Mouse (Mus musculus) ES-E14 (cell line): ENCODE results near the gene Smad1. TPM values are rescaled to one million over a fixed set of nuclear protein-coding genes. Genes with fewer than 3 reads are reported as not detected.
A peak's percentile ranks its signal among the peaks of the same experiment; 100 is the strongest.

Experiments used
- DNase-seq: peaks from one replicate; pipeline ENCODE4 v3.0.0-alpha.2; 2013; ENCODE audit warnings: low read depth, low spot score
- H3K27ac ChIP-seq: 2 replicates; pipeline ENCODE4 v1.5.1; 2012; ENCODE audit warnings: low read depth, mild to moderate bottlenecking, low read length, moderate library complexity, mixed read lengths; ENCODE audit not compliant: poor library complexity, insufficient read depth, severe bottlenecking
- H3K36me3 ChIP-seq: 2 replicates; pipeline ENCODE4 v1.6.1; 2012; ENCODE audit warnings: mild to moderate bottlenecking, low read length, moderate library complexity, mixed read lengths; ENCODE audit not compliant: control insufficient read depth, poor library complexity, insufficient read depth, severe bottlenecking
- H3K4me1 ChIP-seq, 2 experiments: fragments of 150-350 bp in 1 of 2; sonication (generic) in 1 of 2; 2 replicates each; pipeline ENCODE4 v1.6.1; 2012; ENCODE audit warnings: low read length in 2 of 2, mild to moderate bottlenecking in 1 of 2, mixed read lengths in 1 of 2; ENCODE audit not compliant: control insufficient read depth in 2 of 2, insufficient read depth in 2 of 2, poor library complexity in 1 of 2
- H3K4me3 ChIP-seq, 2 experiments: fragments of 150-350 bp in 1 of 2; sonication (generic) in 1 of 2; 2 replicates each; pipeline ENCODE4 v1.5.1; 2012; ENCODE audit warnings: low read length in 2 of 2, low read depth in 1 of 2, mild to moderate bottlenecking in 1 of 2, mixed read lengths in 1 of 2; ENCODE audit not compliant: insufficient read depth in 1 of 2, poor library complexity in 1 of 2, severe bottlenecking in 1 of 2
- H3K9ac ChIP-seq: 2 replicates; pipeline ENCODE4 v1.6.1; 2012; ENCODE audit warnings: low read depth, mild to moderate bottlenecking, low read length, mixed read lengths; ENCODE audit not compliant: poor library complexity, insufficient read depth, severe bottlenecking
- H3K9me3 ChIP-seq: fragments of 150-350 bp; sonication (generic); 2 replicates; pipeline ENCODE4 v1.6.1; 2012; ENCODE audit warnings: low read depth, mild to moderate bottlenecking, low read length; ENCODE audit not compliant: control insufficient read depth, insufficient read depth
- CHD2 ChIP-seq: IDR thresholded peaks from 2 replicates; pipeline ENCODE4 v1.6.1; 2014; ENCODE audit warnings: mild to moderate bottlenecking, low read depth, low read length, inconsistent platforms
- HCFC1 ChIP-seq: IDR thresholded peaks from 2 replicates; pipeline ENCODE4 v1.6.1; 2012; ENCODE audit warnings: low read length, inconsistent platforms, borderline replicate concordance; ENCODE audit not compliant: insufficient read depth
- MAFK ChIP-seq: IDR thresholded peaks from 2 replicates; pipeline ENCODE4 v1.6.1; 2014; ENCODE audit warnings: mild to moderate bottlenecking, low read depth, low read length, inconsistent platforms; ENCODE audit not compliant: insufficient read depth
- ZC3H11A ChIP-seq: IDR thresholded peaks from 2 replicates; pipeline ENCODE4 v1.6.1; 2012; ENCODE audit warnings: low read depth, mild to moderate bottlenecking, inconsistent platforms, low read length, borderline replicate concordance
- ZNF384 ChIP-seq: IDR thresholded peaks from 2 replicates; pipeline ENCODE4 v1.6.1; 2012; ENCODE audit warnings: low read depth, low read length, inconsistent platforms
- in situ Hi-C, 2 experiments: fragments of 600-800 bp; cut with MboI; formaldehyde crosslinking; loops; one replicate each; pipeline ENCODE4 v1.15.1; 2025; ENCODE audit warnings: low sequenced_read_pairs in 2 of 2, inconsistent platforms in 1 of 2; ENCODE audit not compliant: unreplicated experiment in 2 of 2
- total RNA-seq: library from RNA; depleted of rRNA; stranded (reverse); fragments of 300-350 nt; gene quantifications from 2 replicates; pipeline ENCODE4 v1.2.3, GENCODE M21; 2012; rRNA removed

Gene Smad1
- total RNA-seq, result 6.4 and 9.4 TPM in 2 replicates

DNA sequence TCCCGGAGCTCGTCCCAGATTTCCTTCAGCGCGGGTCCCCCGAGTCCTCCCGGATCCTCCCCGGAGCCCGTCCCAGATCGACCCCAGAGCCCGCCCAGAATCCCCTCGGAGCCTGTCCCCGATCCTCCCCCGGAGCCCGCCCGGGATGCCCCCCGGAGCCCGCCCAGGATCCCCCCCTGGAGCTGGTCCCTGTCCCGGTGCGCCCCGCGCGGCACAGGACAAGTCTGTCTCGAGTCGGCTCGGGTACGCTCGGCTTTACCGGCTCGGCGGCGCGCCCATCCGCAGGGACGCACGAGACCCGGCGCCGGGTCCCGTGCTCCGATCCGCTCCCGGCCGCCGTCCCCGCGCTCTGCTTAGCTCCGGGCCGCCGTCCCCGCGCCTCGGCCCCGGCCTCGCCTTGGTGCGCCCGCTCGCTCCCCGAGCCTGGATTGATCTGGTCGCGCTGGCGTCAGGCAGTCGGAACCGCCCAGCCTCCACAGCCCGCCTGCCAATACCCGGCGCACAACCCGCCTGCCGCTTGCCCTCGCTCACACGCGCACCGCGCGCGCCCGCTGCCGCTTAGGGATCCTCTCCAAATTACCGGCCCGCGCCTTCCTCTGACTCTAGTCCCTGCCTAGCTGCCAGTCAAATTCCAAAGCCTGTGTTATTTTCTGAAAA lies at the start of gene Smad1:
Smad1 (minus strand) TSS at position 525 of the 657 bp plus-strand sequence.
- TF ChIP-seq ZC3H11A (no peak), ZNF384 (no peak), MAFK (no peak), HCFC1 (no peak), CHD2 (no peak)
- H3K9me3 ChIP-seq, result no peaks in the 10 kb centered on the region
- H3K4me1 ChIP-seq, result no peaks in the 10 kb centered on the region; a peak in 1 of 4 replicates
- no peaks in the 10 kb centered on the region for H3K36me3 ChIP-seq
- DNase-seq, result peak; percentile 80
- H3K27ac ChIP-seq, result peak within 1 kb of the TSS; percentile 4
- in situ Hi-C loops, result no loop called here
- H3K9ac ChIP-seq, result peak within 1 kb of the TSS; percentile 79
- peak within 1 kb of the TSS; percentile 99 to 100 for H3K4me3 ChIP-seq

DNA sequence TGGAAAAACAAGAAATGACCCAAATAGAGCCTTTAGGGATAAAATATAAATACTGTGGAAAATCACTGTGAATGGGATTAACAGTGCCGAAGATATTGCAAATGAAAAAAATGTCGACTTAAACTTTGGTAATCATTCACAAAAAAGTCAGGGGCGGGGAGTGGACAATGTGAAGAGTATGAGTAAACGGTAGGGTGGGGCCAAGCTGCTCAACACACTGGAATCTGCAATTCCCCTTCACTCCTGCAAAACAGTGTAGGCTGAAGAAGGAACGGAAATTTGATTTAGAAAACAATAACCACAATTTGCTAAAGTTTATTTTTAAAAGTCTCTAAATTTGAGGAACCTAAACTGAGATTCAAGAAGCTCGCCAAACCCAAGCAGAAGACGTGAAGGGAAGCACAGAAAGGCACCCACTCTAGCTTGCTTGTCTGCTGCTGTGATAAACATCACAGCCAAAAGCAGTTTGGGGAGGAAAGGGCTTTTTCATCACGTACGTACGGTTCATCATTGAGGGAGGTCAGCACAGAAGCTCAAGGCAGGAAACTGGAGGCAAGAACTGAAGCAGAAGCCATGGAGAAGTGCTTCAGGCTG lies 48.0 kb upstream of the Smad1 start:
- TF ChIP-seq ZC3H11A, result no peak
- no peak for TF ChIP-seq CHD2
- no peak for TF ChIP-seq HCFC1
- TF ChIP-seq MAFK, result no peak
- TF ChIP-seq ZNF384, result no peak

DNA sequence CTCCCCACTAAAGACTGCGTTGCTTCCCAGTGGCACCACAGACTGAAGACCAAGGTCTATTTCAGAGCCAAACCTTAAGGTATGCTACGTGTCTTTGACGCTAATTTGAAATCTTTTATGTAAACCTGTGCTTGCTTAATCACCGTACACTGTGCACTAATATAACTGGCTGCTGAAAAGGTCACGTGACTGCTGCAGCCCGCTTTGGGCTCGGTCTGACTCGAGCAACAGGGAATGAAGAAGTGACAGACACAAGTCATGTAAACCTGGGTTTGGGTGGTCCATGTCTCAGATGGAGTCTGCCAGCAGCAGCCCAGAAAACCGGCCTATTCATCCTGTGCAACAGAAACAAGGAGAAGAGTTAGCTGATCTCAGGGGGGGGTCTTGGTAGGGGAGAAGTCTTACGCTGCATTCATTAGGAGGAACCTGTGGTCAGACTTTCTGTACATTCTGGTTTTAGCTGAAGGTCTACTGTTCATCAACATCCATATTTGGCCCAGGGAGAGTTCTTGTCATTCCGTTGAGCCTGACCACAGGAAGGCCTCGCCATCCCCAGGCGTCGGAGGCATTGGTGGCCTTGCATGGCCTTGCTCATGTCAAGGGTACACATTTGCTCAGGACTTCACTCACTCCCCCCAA lies 44.3 kb upstream of the Smad1 start:
- no peaks in the 10 kb centered on the region for H3K9me3 ChIP-seq
- no peaks in the 10 kb centered on the region for H3K4me1 ChIP-seq
- TF ChIP-seq MAFK (no peak), ZNF384 (no peak)
- no peak overlapping the region for H3K9ac ChIP-seq
- no peaks in the 10 kb centered on the region for H3K36me3 ChIP-seq
- DNase-seq, result no peak
- H3K27ac ChIP-seq, result no peak overlapping the region
- H3K4me3 ChIP-seq, result no peak overlapping the region
- in situ Hi-C loops, result no loop called here

More for the DNA sequence above, 48.0 kb upstream of the Smad1 start:
- Histone ChIP-seq H3K4me3 (no peak overlapping the region), H3K36me3 (no peaks in the 10 kb centered on the region), H3K27ac (no peak overlapping the region), H3K9me3 (no peaks in the 10 kb centered on the region), H3K4me1 (no peaks in the 10 kb centered on the region), H3K9ac (no peak overlapping the region)
- in situ Hi-C loops, result no loop called here
- DNase-seq, result no peak

DNA sequence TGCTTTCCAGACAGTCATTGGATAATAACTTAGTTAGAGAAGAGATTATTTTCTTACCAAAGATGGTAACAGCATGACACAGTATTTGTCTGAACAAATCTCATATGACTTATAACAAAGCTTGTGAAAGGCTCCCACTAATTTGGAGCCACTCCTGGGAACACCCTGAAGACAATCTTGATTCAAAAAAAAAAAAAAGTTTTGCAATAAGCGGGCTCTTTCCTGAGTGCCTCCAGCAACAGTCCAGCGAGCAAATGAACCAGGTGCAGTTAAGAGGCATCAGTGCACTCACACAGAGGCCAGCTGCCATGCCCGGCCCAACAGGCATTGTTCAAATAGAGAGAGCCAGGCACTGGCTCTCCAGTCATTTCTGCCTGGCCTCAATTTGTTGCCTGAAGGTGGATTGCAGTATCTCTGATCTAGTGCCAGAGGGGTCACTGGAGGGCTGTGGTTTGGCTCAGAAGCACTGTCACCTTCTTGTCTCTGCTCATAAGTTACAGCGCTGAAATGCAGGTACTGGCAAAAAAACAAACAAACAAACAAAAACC lies 34.7 kb upstream of the Smad1 start:
- H3K27ac ChIP-seq, result no peak overlapping the region
- TF ChIP-seq CHD2 (no peak), ZNF384 (no peak), MAFK (no peak), ZC3H11A (no peak), HCFC1 (no peak)
- in situ Hi-C loops, result no loop called here
- H3K4me1 ChIP-seq, result no peaks in the 10 kb centered on the region
- H3K4me3 ChIP-seq, result no peak overlapping the region
- no peaks in the 10 kb centered on the region for H3K9me3 ChIP-seq
- no peak for DNase-seq
- no peak overlapping the region for H3K9ac ChIP-seq
- no peaks in the 10 kb centered on the region for H3K36me3 ChIP-seq
